Mouse (Mus musculus): ENCODE measurements around the gene Zfp12. TPM values are rescaled to one million over a fixed set of nuclear protein-coding genes. Genes with fewer than 3 reads are reported as not detected.

Gene Zfp12
- polyA plus RNA-seq, 1 experiment from 2014 or later = 16.3 TPM

DNA sequence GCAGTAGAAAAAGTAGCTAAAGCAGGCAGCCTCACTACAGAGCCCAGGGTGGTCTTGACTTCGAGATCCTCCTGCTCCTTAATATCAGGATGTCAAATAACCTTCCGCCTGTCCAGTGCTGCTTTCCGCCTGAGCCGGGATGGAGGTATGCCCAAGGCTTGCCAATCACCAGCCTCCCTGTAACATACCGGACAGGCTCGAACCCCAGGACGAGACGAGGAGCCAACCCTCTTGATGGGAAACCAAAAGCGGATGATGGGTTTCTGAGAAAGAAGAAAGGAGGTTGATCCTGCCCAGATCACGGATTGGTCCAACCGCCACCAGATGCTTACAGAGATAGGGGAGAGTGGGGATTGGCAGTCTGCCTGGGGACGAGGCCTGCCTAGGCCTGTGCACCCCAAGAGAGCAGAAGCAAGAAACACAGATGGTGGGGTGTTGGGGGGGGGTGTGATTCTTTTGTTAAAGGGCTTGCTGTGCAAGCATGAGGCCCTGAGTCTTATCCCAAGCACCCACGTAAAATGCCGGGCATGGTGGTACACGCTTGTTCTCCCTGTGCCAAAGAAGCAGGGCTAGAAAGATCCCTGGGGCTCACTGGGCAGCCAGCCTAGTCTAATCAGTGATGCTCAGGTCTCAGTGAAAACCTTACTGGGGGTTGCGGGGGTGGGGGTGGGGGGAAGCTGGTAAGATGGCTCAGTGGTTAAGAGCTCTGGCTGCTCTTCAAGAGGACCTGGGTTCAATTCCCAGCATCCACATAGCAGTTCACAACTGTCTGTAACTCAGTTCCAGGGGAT, 37.8 kb downstream of the Zfp12 start:
- ATAC-seq (ENCODE audit: low FRiP score, low TSS enrichment) = no peak
- Histone ChIP-seq H3K4me1 (ENCODE audit: insufficient read depth, low read length) (peaks cover 11% of the 10 kb centered on the region), H3K27me3 (ENCODE audit: insufficient read depth, low read length) (0 out of 2 replicates have a peak, but pooled peaks cover 2% of the 10 kb centered on the region), H3K36me3 (ENCODE audit: insufficient read depth, low read length) (no peaks in the 10 kb centered on the region), H3K27ac (ENCODE audit: low read length) (no peak overlapping the region), H3K4me2 (replicated peaks; ENCODE audit: low read depth, low read length) (no peak overlapping the region), H3K9ac (replicated peaks; ENCODE audit: low read length) (no peak overlapping the region), H3K9me3 (ENCODE audit: low read length) (no peaks in the 10 kb centered on the region), H3K4me3 (ENCODE audit: low read length) (no peak overlapping the region)
- 93% methylated on average over 15 of the region's 16 CpGs for WGBS

DNA sequence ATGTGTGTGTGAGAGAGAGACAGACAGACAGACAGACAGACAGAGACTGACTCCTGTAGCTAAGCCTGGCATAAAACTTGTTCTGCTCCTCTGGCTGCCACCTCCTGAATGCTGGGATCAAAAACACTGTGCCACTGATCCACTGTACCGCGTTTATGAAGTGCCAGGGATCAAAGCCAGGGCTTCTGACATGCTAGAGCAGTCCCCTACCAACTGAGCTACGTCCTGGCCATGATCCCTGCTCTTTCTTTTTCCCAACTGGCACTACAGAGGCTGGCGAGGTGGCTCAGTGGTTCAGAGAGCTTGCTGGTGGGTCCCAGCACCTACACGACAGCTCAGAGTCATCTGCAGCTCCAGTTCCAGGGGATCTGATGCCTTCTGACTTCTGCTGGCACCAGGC, 40.8 kb downstream of the Zfp12 start:
- 0 out of 2 replicates have a peak, but pooled peaks cover 5% of the 10 kb centered on the region for H3K27me3 ChIP-seq (ENCODE audit: insufficient read depth, low read length)
- no peak overlapping the region for H3K27ac ChIP-seq (ENCODE audit: low read length)
- no peaks in the 10 kb centered on the region for H3K4me1 ChIP-seq (ENCODE audit: insufficient read depth, low read length)
- 47% methylated on average over 5 of the region's 5 CpGs for WGBS
- H3K4me3 ChIP-seq (ENCODE audit: low read length) = no peak overlapping the region
- no peaks in the 10 kb centered on the region for H3K9me3 ChIP-seq (ENCODE audit: low read length)
- no peak for ATAC-seq (ENCODE audit: low FRiP score, low TSS enrichment)
- H3K9ac ChIP-seq (replicated peaks; ENCODE audit: low read length) = no peak overlapping the region
- H3K36me3 ChIP-seq (ENCODE audit: insufficient read depth, low read length) = no peaks in the 10 kb centered on the region
- no peak overlapping the region for H3K4me2 ChIP-seq (replicated peaks; ENCODE audit: low read depth, low read length)

DNA sequence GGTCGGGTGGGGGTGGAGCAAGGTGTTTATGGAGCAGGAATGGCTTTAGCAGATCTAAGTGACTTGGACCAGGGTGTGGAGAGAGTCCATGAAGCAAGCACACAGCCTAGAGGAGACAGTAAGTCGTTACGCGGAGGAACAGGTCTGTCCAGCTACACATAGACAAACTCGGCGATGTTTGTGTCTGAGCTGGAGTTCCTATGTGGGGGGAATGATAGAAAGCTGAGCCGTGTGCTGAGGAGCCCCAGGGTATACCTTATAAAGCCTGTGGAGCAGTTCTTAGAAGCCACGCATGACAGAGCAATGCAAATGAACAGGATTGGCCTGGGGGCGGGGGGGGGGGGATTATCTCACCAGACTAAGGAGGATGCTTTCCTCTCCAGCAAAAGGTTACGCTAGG, 44.3 kb downstream of the Zfp12 start:
- Histone ChIP-seq H3K4me3 (ENCODE audit: low read length) (no peak overlapping the region), H3K9ac (replicated peaks; ENCODE audit: low read length) (no peak overlapping the region), H3K4me2 (replicated peaks; ENCODE audit: low read depth, low read length) (no peak overlapping the region), H3K36me3 (ENCODE audit: insufficient read depth, low read length) (no peaks in the 10 kb centered on the region), H3K27ac (ENCODE audit: low read length) (no peak overlapping the region), H3K27me3 (ENCODE audit: insufficient read depth, low read length) (0 out of 2 replicates have a peak, but pooled peaks cover 7% of the 10 kb centered on the region), H3K9me3 (ENCODE audit: low read length) (no peaks in the 10 kb centered on the region), H3K4me1 (ENCODE audit: insufficient read depth, low read length) (no peaks in the 10 kb centered on the region)
- ATAC-seq (ENCODE audit: low FRiP score, low TSS enrichment) = peak; percentile 51
- 33% methylated on average over 10 of the region's 10 CpGs for WGBS

DNA sequence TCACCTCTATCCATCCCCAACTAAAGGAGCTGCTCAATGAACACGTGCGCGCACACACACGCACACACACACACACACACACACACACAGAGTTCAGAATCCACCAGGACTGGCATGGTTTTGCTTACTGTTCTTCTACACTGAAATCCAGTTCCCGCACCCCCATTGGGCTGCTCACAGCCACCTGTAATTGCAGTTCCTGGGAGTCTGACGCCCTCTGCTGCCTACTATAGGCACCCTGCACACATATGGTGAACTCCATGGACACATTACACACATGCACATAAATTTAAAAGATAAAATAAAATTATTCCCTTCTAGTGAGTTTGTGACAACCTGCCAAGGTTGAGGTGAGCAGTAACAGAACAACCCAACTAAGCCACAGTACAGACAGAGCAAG, 49.8 kb downstream of the Zfp12 start:
- Histone ChIP-seq H3K4me3 (ENCODE audit: low read length) (no peak overlapping the region), H3K27me3 (ENCODE audit: insufficient read depth, low read length) (peaks cover 38% of the 10 kb centered on the region), H3K4me2 (replicated peaks; ENCODE audit: low read depth, low read length) (no peak overlapping the region), H3K4me1 (ENCODE audit: insufficient read depth, low read length) (peaks cover 12% of the 10 kb centered on the region), H3K9me3 (ENCODE audit: low read length) (no peaks in the 10 kb centered on the region), H3K36me3 (ENCODE audit: insufficient read depth, low read length) (no peaks in the 10 kb centered on the region), H3K27ac (ENCODE audit: low read length) (no peak overlapping the region), H3K9ac (replicated peaks; ENCODE audit: low read length) (no peak overlapping the region)
- WGBS = 55% methylated on average over 6 of the region's 6 CpGs
- no peak for ATAC-seq (ENCODE audit: low FRiP score, low TSS enrichment)

GRCm38 (mm10) chr5:143287774-143288328, 52.9 kb downstream of the Zfp12 start:
- Histone ChIP-seq H3K4me3 (ENCODE audit: low read length) (peak overlapping the region; percentile 43), H3K27me3 (ENCODE audit: insufficient read depth, low read length) (peaks cover 67% of the 10 kb centered on the region), H3K36me3 (ENCODE audit: insufficient read depth, low read length) (no peaks in the 10 kb centered on the region), H3K4me2 (replicated peaks; ENCODE audit: low read depth, low read length) (peak overlapping the region; percentile 60), H3K27ac (ENCODE audit: low read length) (no peak overlapping the region), H3K4me1 (ENCODE audit: insufficient read depth, low read length) (peaks cover 12% of the 10 kb centered on the region), H3K9me3 (ENCODE audit: low read length) (no peaks in the 10 kb centered on the region), H3K9ac (replicated peaks; ENCODE audit: low read length) (peak overlapping the region; percentile 53; the same call in 1 of the 2 replicates)
- 1% methylated on average over 48 of the region's 48 CpGs for WGBS
- peak; percentile 27; the same call in 1 of the 2 replicates for ATAC-seq (ENCODE audit: low FRiP score, low TSS enrichment)

DNA sequence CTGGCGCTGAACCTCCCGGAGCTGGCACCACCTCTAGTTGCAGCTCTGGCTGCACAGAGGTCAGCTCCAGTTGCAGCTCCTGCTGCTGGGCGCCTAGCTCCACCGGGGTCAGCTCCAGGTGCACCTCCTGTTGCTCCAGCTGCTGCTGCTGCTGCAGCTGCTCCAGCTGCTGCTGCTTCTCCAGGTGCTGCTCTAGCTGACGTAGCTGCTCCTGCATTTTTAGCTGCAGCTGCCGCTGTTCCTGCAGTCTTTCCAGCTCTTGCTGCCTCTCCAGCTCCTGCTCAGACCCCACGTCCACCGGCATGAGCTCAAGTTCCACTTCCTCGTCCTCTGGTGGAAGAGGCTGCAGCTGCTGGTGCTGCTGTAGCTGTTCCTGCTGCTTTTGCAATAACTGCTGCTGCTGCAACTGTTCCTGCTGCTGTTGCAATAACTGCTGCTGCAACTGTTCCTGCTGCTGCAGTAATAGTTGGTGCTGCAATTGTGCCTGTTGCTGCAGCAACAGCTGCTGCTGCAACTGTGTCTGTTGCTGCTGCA, 53.5 kb downstream of the Zfp12 start:
- H3K27me3 ChIP-seq (ENCODE audit: insufficient read depth, low read length) = peaks cover 73% of the 10 kb centered on the region

GRCm38 (mm10) chr5:143289299-143289698, 54.3 kb downstream of the Zfp12 start:
- no peak overlapping the region for H3K9ac ChIP-seq (replicated peaks; ENCODE audit: low read length)
- 78% methylated on average over 9 of the region's 9 CpGs for WGBS
- H3K36me3 ChIP-seq (ENCODE audit: insufficient read depth, low read length) = no peaks in the 10 kb centered on the region
- H3K4me2 ChIP-seq (replicated peaks; ENCODE audit: low read depth, low read length) = no peak overlapping the region
- no peak overlapping the region for H3K4me3 ChIP-seq (ENCODE audit: low read length)
- no peak for ATAC-seq (ENCODE audit: low FRiP score, low TSS enrichment)
- H3K9me3 ChIP-seq (ENCODE audit: low read length) = no peaks in the 10 kb centered on the region
- peaks cover 81% of the 10 kb centered on the region for H3K27me3 ChIP-seq (ENCODE audit: insufficient read depth, low read length)
- H3K27ac ChIP-seq (ENCODE audit: low read length) = no peak overlapping the region
- peaks cover 24% of the 10 kb centered on the region for H3K4me1 ChIP-seq (ENCODE audit: insufficient read depth, low read length)

More for the DNA sequence above, 53.5 kb downstream of the Zfp12 start:
- ATAC-seq (ENCODE audit: low FRiP score, low TSS enrichment) = no peak
- H3K27ac ChIP-seq (ENCODE audit: low read length) = no peak overlapping the region
- peak overlapping the region; percentile 60 for H3K4me2 ChIP-seq (replicated peaks; ENCODE audit: low read depth, low read length)
- H3K4me1 ChIP-seq (ENCODE audit: insufficient read depth, low read length) = peaks cover 18% of the 10 kb centered on the region
- H3K36me3 ChIP-seq (ENCODE audit: insufficient read depth, low read length) = no peaks in the 10 kb centered on the region
- no peaks in the 10 kb centered on the region for H3K9me3 ChIP-seq (ENCODE audit: low read length)
- 17% methylated on average over 9 of the region's 9 CpGs for WGBS
- H3K4me3 ChIP-seq (ENCODE audit: low read length) = peak overlapping the region; percentile 43
- no peak overlapping the region for H3K9ac ChIP-seq (replicated peaks; ENCODE audit: low read length)

- H3K9ac ChIP-seq (replicated peaks; ENCODE audit: low read length) = peak overlapping the region; percentile 68
- H3K27ac ChIP-seq (ENCODE audit: low read length) = no peak overlapping the region
- H3K4me1 ChIP-seq (ENCODE audit: insufficient read depth, low read length) = peaks cover 20% of the 10 kb centered on the region
- 0% methylated on average over 14 of the region's 19 CpGs for WGBS
- peak overlapping the region; percentile 98 for H3K4me2 ChIP-seq (replicated peaks; ENCODE audit: low read depth, low read length)
- peak; percentile 21; the same call in 1 of the 2 replicates for ATAC-seq (ENCODE audit: low FRiP score, low TSS enrichment)
- H3K4me3 ChIP-seq (ENCODE audit: low read length) = peak overlapping the region; percentile 60
- H3K9me3 ChIP-seq (ENCODE audit: low read length) = no peaks in the 10 kb centered on the region
- H3K27me3 ChIP-seq (ENCODE audit: insufficient read depth, low read length) = peaks cover 67% of the 10 kb centered on the region
- H3K36me3 ChIP-seq (ENCODE audit: insufficient read depth, low read length) = no peaks in the 10 kb centered on the region
Measured at GRCm38 (mm10) chr5:143292879-143293278, 57.9 kb downstream of the Zfp12 start.

DNA sequence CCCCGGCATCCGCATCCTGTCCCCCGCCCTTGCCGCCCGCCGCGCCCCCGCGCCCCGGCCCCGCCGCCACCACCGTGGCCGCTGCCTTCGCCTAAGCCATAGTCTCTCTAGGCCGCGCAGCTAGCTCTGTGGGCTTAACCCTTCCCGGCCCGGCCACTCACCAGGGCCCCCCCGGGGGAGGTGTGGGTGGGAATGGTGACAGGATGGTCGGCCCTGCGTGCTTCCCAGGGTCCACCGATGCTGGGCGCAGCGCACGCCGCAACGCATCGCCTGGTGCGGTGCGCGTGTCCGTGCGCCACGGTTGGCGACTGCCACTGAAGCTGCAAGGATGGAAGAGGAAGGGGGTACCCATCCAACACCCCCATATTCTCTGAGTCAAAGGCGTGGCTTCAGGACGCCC, 58.4 kb downstream of the Zfp12 start, which contains the start of gene Zfp853:
Gene Zfp853, minus strand, starts transcription at position 220 of the 400 bp plus-strand sequence.
- H3K36me3 ChIP-seq (ENCODE audit: insufficient read depth, low read length) = no peaks in the 10 kb centered on the region
- peaks cover 14% of the 10 kb centered on the region for H3K4me1 ChIP-seq (ENCODE audit: insufficient read depth, low read length)
- peak; percentile 43; the same call in 1 of the 2 replicates for ATAC-seq (ENCODE audit: low FRiP score, low TSS enrichment)
- H3K27ac ChIP-seq (ENCODE audit: low read length) = no peak within 1 kb of the TSS
- peaks cover 61% of the 10 kb centered on the region for H3K27me3 ChIP-seq (ENCODE audit: insufficient read depth, low read length)
- peak within 1 kb of the TSS; percentile 98 for H3K4me2 ChIP-seq (replicated peaks; ENCODE audit: low read depth, low read length)
- H3K9me3 ChIP-seq (ENCODE audit: low read length) = no peaks in the 10 kb centered on the region
- H3K4me3 ChIP-seq (ENCODE audit: low read length) = peak within 1 kb of the TSS; percentile 60
- peak within 1 kb of the TSS; percentile 68 for H3K9ac ChIP-seq (replicated peaks; ENCODE audit: low read length)
- WGBS = 2% methylated on average over 33 of the region's 38 CpGs
